Mouse (Mus musculus): ENCODE results near the gene Plxna4. TPM values are rescaled to one million over a fixed set of nuclear protein-coding genes. Genes with fewer than 3 reads are reported as not detected.

The Plxna4 gene
- polyA plus RNA-seq, 1 experiment from 2014 or later, result 15.9 TPM

DNA sequence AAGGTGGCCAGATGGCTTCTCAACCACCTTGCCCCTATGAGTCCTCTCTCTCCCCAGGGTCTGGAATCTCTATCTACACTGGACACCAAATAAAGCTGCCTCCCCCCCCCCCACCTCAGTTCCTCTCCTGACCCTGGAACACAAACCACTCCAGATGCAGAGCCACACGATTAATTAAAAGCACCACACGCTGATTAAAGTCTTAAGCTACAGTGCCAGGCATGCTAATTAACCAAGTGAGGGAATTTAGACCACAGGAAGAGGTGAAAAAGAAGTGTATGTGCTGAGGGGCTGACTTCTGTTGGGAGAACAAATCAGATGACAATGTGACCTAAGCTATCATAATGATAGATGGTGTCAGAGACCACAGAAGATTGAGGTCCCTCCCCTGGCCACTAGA, 332.8 kb downstream of the Plxna4 start:
- 43% methylated on average over 2 of the region's 2 CpGs for WGBS
- peaks cover 31% of the 10 kb centered on the region for H3K4me1 ChIP-seq (replicated peaks)
- H3K27ac ChIP-seq, result no peak overlapping the region
- ATAC-seq (ENCODE audit: low FRiP score), result no peak
- H3K9me3 ChIP-seq, result no peaks in the 10 kb centered on the region
- no peaks in the 10 kb centered on the region for H3K36me3 ChIP-seq
- H3K4me3 ChIP-seq, result no peak overlapping the region
- H3K4me2 ChIP-seq, result no peak overlapping the region
- H3K9ac ChIP-seq, result no peak overlapping the region
- no peaks in the 10 kb centered on the region for H3K27me3 ChIP-seq

DNA sequence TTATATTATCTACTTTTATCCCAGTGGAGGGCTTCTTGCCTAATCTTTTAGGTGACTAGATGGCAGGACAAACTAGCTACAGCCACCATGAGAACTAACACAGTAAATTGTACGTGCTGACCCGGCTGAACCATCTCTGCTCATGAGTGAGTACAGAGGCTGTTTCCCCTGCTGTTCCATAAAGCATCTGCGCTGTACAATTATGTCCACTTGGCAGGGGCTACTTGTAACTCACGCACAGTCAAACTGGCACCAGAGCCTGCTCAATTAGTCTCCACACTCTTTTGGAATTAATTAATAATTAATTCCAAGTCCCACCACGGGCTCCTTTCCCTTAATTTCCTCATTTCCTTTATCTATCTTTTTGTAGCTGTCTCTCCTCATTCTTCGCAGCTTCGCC, 335.8 kb downstream of the Plxna4 start:
- Histone ChIP-seq H3K4me3 (no peak overlapping the region), H3K27me3 (no peaks in the 10 kb centered on the region), H3K4me1 (replicated peaks) (peaks cover 17% of the 10 kb centered on the region), H3K4me2 (no peak overlapping the region), H3K27ac (no peak overlapping the region; the same call in 1 of the 2 replicates), H3K9ac (no peak overlapping the region), H3K9me3 (no peaks in the 10 kb centered on the region), H3K36me3 (no peaks in the 10 kb centered on the region)
- 66% methylated on average over 7 of the region's 7 CpGs for WGBS
- no peak for ATAC-seq (ENCODE audit: low FRiP score)

DNA sequence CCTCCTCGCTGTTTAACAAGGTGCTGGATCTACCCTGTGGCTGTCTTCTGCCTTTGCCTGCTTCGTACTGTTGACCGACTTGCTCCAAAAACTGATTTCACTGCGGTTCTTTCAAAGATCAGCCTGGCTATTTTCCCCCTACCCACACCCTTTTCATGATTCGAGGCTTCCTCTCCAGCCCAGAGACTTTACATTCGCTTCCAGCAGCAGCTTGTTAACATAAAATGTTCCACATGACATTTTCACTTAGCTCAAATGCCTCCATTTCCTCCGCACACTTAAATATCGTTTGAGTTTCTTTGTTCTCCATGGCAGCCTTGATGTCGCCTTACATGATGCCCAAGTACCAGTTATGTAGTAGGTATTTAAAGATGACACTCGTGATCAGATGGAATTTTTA, 336.3 kb downstream of the Plxna4 start:
- Histone ChIP-seq H3K4me1 (replicated peaks) (peaks cover 17% of the 10 kb centered on the region), H3K9ac (no peak overlapping the region), H3K27me3 (no peaks in the 10 kb centered on the region), H3K4me2 (no peak overlapping the region), H3K4me3 (no peak overlapping the region), H3K36me3 (no peaks in the 10 kb centered on the region), H3K9me3 (no peaks in the 10 kb centered on the region), H3K27ac (0 out of 2 replicates have a peak overlapping the region, but pooled peaks have one; percentile 19)
- WGBS, result 80% methylated on average over 10 of the region's 10 CpGs
- ATAC-seq (ENCODE audit: low FRiP score), result no peak

DNA sequence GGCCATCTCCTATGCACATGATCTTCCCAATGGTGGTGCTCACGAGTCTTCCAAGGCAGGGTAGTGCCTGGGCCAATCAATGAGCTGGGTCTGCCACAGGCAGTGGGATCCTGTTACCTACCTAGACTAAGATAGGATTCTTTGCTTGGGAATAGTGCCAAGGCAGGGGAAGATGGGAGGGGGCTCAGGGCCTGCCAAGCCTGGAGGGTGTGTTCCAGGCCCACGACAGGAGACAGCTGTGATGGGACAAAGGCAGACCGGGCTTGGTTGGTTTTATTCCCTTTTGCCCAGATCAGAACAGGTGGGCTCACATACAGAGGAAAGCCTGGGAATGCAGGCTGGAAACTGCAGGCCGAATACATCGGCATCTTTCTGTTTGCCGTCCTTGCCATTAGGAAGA, 342.0 kb downstream of the Plxna4 start:
- no peak overlapping the region for H3K4me2 ChIP-seq
- H3K9ac ChIP-seq, result no peak overlapping the region
- H3K36me3 ChIP-seq, result no peaks in the 10 kb centered on the region
- no peak overlapping the region for H3K27ac ChIP-seq
- WGBS, result 68% methylated on average over 6 of the region's 6 CpGs
- no peaks in the 10 kb centered on the region; the same call in 1 of the 2 replicates for H3K4me1 ChIP-seq (replicated peaks)
- no peaks in the 10 kb centered on the region for H3K27me3 ChIP-seq
- 0 out of 2 replicates have a peak, but pooled peaks have one; percentile 32 for ATAC-seq (ENCODE audit: low FRiP score)
- no peak overlapping the region for H3K4me3 ChIP-seq
- no peaks in the 10 kb centered on the region for H3K9me3 ChIP-seq

DNA sequence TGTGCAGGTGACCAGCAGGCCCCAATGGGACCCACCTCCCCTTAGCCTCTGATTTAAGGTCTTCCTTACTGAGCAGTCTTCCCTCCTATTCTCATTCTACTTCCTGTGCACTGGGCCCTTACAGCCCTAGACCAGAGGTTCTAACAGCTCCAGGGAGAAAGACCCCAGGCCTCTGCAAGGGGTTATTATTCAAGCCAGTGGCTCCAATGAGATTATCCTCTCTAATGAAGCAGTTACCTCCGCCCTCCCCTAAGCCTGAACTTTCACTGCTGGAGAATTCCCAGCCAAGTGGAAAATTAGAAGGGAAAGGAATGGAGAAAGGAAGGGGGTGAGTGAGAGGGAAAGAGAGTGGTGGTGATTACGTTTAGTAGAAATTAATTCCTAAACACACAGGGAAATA, 345.0 kb downstream of the Plxna4 start:
- Histone ChIP-seq H3K27ac (no peak overlapping the region), H3K9ac (no peak overlapping the region), H3K27me3 (no peaks in the 10 kb centered on the region), H3K4me1 (replicated peaks) (no peaks in the 10 kb centered on the region; the same call in 1 of the 2 replicates), H3K4me2 (no peak overlapping the region), H3K36me3 (no peaks in the 10 kb centered on the region), H3K4me3 (no peak overlapping the region), H3K9me3 (no peaks in the 10 kb centered on the region)
- ATAC-seq (ENCODE audit: low FRiP score), result no peak
- 44% methylated on average over 2 of the region's 2 CpGs for WGBS

DNA sequence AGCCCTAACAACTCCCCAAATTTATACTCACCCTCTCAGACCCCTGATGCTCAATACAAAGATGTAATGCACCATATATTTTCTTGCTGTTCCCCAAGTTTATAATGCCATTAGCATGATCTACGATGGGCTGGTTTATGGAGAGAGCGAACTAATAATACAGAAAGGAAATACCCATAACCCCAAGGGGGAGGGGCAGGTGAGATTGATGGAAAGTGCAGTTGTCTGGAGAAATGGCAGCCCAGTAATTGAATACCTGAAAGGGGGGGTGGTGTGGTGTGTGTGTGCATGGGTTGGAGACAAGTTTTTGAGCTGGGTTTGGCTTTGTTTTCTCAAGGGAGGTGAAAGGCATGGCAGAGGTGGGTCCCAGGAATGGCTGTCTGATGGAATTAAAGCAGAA, 356.6 kb downstream of the Plxna4 start:
- Histone ChIP-seq H3K4me3 (no peak overlapping the region), H3K4me2 (no peak overlapping the region), H3K27ac (no peak overlapping the region), H3K27me3 (no peaks in the 10 kb centered on the region), H3K9me3 (no peaks in the 10 kb centered on the region), H3K36me3 (peaks cover 31% of the 10 kb centered on the region), H3K9ac (no peak overlapping the region), H3K4me1 (replicated peaks) (peaks cover 3% of the 10 kb centered on the region; the same call in 1 of the 2 replicates)
- WGBS, result 74% methylated on average over 2 of the region's 2 CpGs
- no peak for ATAC-seq (ENCODE audit: low FRiP score)

DNA sequence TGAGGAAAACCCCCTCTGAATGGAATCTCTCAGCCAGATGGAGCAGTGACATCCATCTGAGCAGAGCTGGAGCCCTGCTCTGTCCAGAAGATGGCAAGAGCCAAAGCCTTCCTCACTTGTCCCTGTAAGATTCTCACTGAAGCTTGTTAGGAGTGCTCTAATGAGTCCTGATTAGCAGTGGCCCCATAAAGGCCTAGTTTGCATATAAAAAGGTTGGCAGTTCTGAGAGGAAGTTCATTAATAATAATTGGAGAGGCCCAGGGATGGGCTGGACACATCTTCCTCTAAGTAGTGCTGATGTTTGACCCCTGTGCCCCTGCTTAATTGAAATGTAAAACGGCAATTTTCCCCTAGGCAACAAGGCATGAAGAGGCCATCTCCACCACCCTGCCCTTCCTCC, 361.4 kb downstream of the Plxna4 start:
- Histone ChIP-seq H3K36me3 (peaks cover 25% of the 10 kb centered on the region), H3K4me2 (no peak overlapping the region), H3K27me3 (no peaks in the 10 kb centered on the region), H3K9me3 (no peaks in the 10 kb centered on the region), H3K4me1 (replicated peaks) (peaks cover 4% of the 10 kb centered on the region; the same call in 1 of the 2 replicates), H3K4me3 (no peak overlapping the region), H3K9ac (no peak overlapping the region), H3K27ac (no peak overlapping the region)
- no peak for ATAC-seq (ENCODE audit: low FRiP score)
- WGBS, result 30% methylated on average over 1 of the region's 1 CpGs

DNA sequence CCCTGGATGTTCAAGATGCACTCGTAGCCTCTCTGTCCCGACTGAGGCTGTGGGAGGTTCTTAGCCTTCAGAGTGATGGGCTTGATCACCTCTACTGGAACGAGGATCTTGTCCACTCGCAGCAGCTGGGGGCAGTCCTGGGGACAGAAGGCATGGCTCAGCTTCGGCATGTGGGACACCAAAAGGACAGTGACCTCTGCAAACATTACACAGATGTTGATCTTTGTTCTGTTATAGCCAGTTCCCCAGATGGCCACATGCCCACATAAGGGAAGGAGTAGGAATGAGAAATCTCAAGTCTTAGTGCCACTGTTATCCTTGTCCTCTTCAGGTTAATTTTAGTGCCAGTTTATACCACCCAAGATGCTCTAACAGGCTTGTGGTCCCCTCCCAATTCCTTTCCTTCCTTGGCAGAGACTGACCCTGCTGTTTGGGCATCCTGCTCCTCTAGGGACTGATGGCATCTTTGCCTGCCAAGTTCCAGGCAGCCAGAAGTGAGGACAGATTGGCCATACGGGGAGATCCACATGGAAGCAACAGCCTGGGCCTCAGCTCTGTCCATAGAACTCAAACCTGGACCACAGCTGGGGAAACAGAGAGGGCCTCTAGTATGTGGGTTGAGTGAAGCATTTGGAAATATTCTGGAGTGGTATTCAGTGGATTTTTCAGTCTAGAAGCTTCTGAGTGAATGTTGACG, 363.8 kb downstream of the Plxna4 start:
- ATAC-seq (ENCODE audit: low FRiP score), result no peak
- Histone ChIP-seq H3K27ac (no peak overlapping the region), H3K36me3 (peaks cover 27% of the 10 kb centered on the region), H3K4me3 (no peak overlapping the region), H3K4me1 (replicated peaks) (peaks cover 4% of the 10 kb centered on the region; the same call in 1 of the 2 replicates), H3K4me2 (no peak overlapping the region), H3K27me3 (no peaks in the 10 kb centered on the region), H3K9me3 (no peaks in the 10 kb centered on the region), H3K9ac (no peak overlapping the region)
- 84% methylated on average over 7 of the region's 7 CpGs for WGBS

DNA sequence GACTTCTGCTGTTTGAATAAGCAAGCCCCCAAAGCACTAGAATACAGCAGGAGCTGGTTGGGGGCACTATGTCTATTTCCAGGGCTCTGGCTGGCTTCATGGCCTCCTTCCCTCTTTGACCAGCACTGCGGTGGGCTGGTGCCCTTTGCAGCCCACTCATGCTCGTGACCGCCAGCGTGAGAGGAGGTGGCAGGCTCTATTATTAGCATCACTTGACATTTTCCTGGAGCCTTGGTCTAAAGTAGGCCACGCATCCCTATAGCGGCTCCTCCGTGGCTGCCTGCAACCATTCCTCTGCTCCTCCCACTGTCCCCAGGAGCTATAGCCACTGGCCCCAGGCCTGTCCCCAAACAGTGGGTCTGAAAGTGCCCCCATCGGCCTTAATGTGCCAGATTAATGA, 367.2 kb downstream of the Plxna4 start:
- WGBS, result 86% methylated on average over 8 of the region's 8 CpGs
- H3K4me1 ChIP-seq (replicated peaks), result no peaks in the 10 kb centered on the region
- H3K36me3 ChIP-seq, result peaks cover 33% of the 10 kb centered on the region
- no peak for ATAC-seq (ENCODE audit: low FRiP score)
- no peak overlapping the region for H3K4me2 ChIP-seq
- H3K4me3 ChIP-seq, result no peak overlapping the region
- H3K27me3 ChIP-seq, result no peaks in the 10 kb centered on the region
- H3K9me3 ChIP-seq, result no peaks in the 10 kb centered on the region
- H3K9ac ChIP-seq, result no peak overlapping the region
- H3K27ac ChIP-seq, result peak overlapping the region; percentile 8; the same call in 1 of the 2 replicates

DNA sequence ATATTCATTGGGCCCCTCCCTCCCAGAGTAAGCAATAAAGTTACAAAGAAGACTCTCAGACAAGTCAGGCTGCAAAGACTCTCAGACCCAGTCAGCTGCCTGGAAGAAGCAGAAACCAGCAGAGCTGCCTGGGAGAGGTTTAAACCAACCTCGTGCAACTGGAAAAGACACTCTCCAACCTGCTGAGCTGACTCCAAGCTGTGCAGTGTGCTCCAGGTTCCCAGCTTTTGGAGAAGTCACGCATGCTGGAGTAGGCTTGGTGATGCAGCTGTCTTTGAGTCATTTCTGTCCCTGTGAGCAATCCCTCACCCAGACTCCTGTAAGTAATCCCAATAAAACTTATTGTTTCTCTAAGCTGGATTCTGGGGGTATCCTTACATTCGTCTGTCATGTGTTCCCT, 369.4 kb downstream of the Plxna4 start:
- Histone ChIP-seq H3K27ac (no peak overlapping the region), H3K4me3 (no peak overlapping the region)
- WGBS, result 83% methylated on average over 3 of the region's 3 CpGs

DNA sequence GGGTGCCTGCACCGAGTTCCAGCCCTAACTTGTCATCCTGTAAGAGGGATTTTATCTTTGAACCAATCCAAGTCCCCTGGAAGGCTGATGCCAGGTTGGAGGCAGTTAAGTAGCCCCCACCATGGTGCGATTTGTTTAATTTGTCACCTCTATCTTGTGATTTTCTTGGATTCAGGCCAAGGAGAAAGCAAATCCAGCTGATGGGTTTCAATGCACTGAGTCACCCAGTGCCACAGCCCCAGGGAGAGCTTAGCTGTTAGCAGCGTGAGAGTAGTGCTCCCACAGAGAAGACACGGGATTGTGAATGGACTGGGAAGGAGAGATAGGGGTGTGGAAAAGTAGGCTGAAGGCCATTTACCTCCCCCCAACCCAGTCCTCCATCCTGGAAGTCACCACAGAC, 375.6 kb downstream of the Plxna4 start:
- ATAC-seq (ENCODE audit: low FRiP score), result no peak
- Histone ChIP-seq H3K9me3 (no peaks in the 10 kb centered on the region), H3K9ac (no peak overlapping the region), H3K27me3 (no peaks in the 10 kb centered on the region), H3K36me3 (peaks cover 41% of the 10 kb centered on the region), H3K4me2 (no peak overlapping the region), H3K4me3 (no peak overlapping the region), H3K4me1 (replicated peaks) (no peaks in the 10 kb centered on the region), H3K27ac (no peak overlapping the region)
- WGBS, result 52% methylated on average over 4 of the region's 4 CpGs

More for the DNA sequence above, 369.4 kb downstream of the Plxna4 start:
- no peak overlapping the region for H3K9ac ChIP-seq
- peaks cover 48% of the 10 kb centered on the region for H3K36me3 ChIP-seq
- H3K4me1 ChIP-seq (replicated peaks), result no peaks in the 10 kb centered on the region
- no peaks in the 10 kb centered on the region for H3K9me3 ChIP-seq
- H3K27me3 ChIP-seq, result no peaks in the 10 kb centered on the region
- ATAC-seq (ENCODE audit: low FRiP score), result no peak
- H3K4me2 ChIP-seq, result no peak overlapping the region

DNA sequence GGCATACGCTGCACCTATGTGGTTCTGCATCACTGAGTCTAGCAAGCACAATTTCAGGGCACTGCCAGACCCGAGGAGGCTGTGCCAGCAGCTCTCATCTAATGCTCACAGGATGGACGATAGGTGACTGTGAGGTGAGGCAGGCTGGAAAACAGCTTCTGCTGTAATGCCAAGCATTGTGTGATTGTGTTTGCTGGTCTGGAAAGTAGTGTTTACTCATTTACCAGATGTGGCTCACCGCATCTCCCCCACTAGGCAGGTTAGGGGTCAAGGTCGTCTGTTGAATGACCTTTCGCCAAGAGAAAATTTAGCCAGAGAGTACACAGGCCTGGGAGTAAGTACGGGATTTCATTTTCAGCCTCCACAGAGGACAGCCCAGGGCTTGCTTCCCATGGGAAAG, 377.9 kb downstream of the Plxna4 start:
- Histone ChIP-seq H3K36me3 (peaks cover 36% of the 10 kb centered on the region), H3K4me3 (no peak overlapping the region), H3K9me3 (no peaks in the 10 kb centered on the region), H3K27me3 (no peaks in the 10 kb centered on the region), H3K4me2 (no peak overlapping the region), H3K9ac (no peak overlapping the region), H3K4me1 (replicated peaks) (no peaks in the 10 kb centered on the region), H3K27ac (no peak overlapping the region)
- ATAC-seq (ENCODE audit: low FRiP score), result no peak
- 73% methylated on average over 7 of the region's 7 CpGs for WGBS

DNA sequence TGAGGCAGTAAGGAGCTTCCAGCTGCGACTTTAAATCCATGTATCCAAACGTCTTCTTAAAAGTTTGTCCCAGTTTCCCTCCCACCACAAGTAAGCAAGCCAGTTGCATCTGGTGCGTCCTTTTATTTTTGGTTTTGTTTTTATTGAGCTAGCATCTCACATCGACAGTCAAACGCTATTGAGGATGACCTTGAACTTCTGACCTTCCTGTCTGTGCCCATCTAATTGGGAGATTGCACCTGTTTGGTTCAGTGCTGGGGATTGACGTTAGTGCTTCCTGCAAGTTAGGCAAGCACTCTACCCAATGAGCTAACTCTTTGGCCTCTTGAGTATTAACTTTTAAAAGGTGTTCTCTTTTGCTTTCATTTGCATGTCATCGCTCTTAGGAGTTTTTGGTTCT, 379.0 kb downstream of the Plxna4 start:
- Histone ChIP-seq H3K4me3 (no peak overlapping the region), H3K27me3 (no peaks in the 10 kb centered on the region), H3K4me1 (replicated peaks) (peaks cover 5% of the 10 kb centered on the region), H3K9me3 (no peaks in the 10 kb centered on the region), H3K27ac (no peak overlapping the region), H3K4me2 (no peak overlapping the region), H3K9ac (no peak overlapping the region), H3K36me3 (peaks cover 25% of the 10 kb centered on the region)
- ATAC-seq (ENCODE audit: low FRiP score), result no peak
- 88% methylated on average over 7 of the region's 7 CpGs for WGBS
